Mouse (Mus musculus) MEL (cell line): ENCODE measurements around the gene Fkbp5.

ENCODE experiments used
- CTCF ChIP-seq, 3 experiments: IDR thresholded peaks in 2 of 3; conservative IDR thresholded peaks in 1 of 3; 2 replicates each; pipeline ENCODE4 v1.5.1; 2011 to 2012; ENCODE audit warnings: low read length in 3 of 3, low read depth in 2 of 3, mild to moderate bottlenecking in 2 of 3, improper control_type of control experiment in 1 of 3, inconsistent platforms in 1 of 3, mixed read lengths in 1 of 3, moderate library complexity in 1 of 3; ENCODE audit not compliant: control insufficient read depth in 1 of 3, insufficient read depth in 1 of 3, poor library complexity in 1 of 3, severe bottlenecking in 1 of 3
- EP300 ChIP-seq, 2 experiments: IDR thresholded peaks; 2 replicates each; pipeline ENCODE4 v1.6.1; 2011; ENCODE audit warnings: improper control_type of control experiment in 2 of 2, low read length in 2 of 2, low read depth in 1 of 2, mild to moderate bottlenecking in 1 of 2
- JUND ChIP-seq: IDR thresholded peaks from 2 replicates; pipeline ENCODE4 v1.6.1; 2011; ENCODE audit warnings: low read depth, mild to moderate bottlenecking, improper control_type of control experiment, low read length
- MAFK ChIP-seq: IDR thresholded peaks from 2 replicates; pipeline ENCODE4 v1.6.1; 2011; ENCODE audit warnings: low read depth, mild to moderate bottlenecking, low read length, improper control_type of control experiment, borderline replicate concordance
- NRF1 ChIP-seq: IDR thresholded peaks from 2 replicates; pipeline ENCODE4 v1.6.1; 2014; ENCODE audit warnings: low read depth, mild to moderate bottlenecking, inconsistent platforms, low read length, improper control_type of control experiment, moderate library complexity; ENCODE audit not compliant: poor library complexity, insufficient read depth, severe bottlenecking
- POLR2A ChIP-seq, 2 experiments: IDR thresholded peaks; 2 replicates each; pipeline ENCODE4 v1.6.1; 2011 to 2012; ENCODE audit warnings: low read length in 2 of 2, mild to moderate bottlenecking in 2 of 2, control low read depth in 1 of 2, improper control_type of control experiment in 1 of 2, low read depth in 1 of 2, moderate library complexity in 1 of 2; ENCODE audit not compliant: control insufficient read depth in 1 of 2, insufficient read depth in 1 of 2, poor library complexity in 1 of 2
- TCF12 ChIP-seq: IDR thresholded peaks from 2 replicates; pipeline ENCODE4 v1.6.1; 2014; ENCODE audit warnings: low read depth, mild to moderate bottlenecking, inconsistent platforms, low read length, improper control_type of control experiment, moderate library complexity

- no peak for TF ChIP-seq CTCF (IDR thresholded peaks at IDR 0.05 in 2 of 3, conservative IDR thresholded peaks at IDR 0.05 in 1 of 3; ENCODE audit: control insufficient read depth in 1 of 3, insufficient read depth in 1 of 3, low read depth in 2 of 3, low read length in 3 of 3, poor library complexity in 1 of 3, severe bottlenecking in 1 of 3)
- TF ChIP-seq MAFK = no peak
- peak in 1 of 2 experiments; percentile 44; a peak in 1 of 4 replicates for TF ChIP-seq POLR2A (IDR thresholded peaks at IDR 0.05; ENCODE audit: control insufficient read depth in 1 of 2, insufficient read depth in 1 of 2, low read depth in 1 of 2, low read length in 2 of 2, poor library complexity in 1 of 2)
- no peak for TF ChIP-seq TCF12
- no peak for TF ChIP-seq NRF1
- TF ChIP-seq JUND = no peak
- 0 out of 4 replicates have a peak, but pooled peaks of 1 of the 2 experiments have one; percentile 18 for TF ChIP-seq EP300 (IDR thresholded peaks at IDR 0.05; ENCODE audit: low read depth in 1 of 2, low read length in 2 of 2)
Observed at GRCm38 (mm10) chr17:28361921-28362652, 155.2 kb downstream of the Fkbp5 start.
